Comparison of ENCODE assay signal across 18 mouse cellular contexts in the genomic region with DNA sequence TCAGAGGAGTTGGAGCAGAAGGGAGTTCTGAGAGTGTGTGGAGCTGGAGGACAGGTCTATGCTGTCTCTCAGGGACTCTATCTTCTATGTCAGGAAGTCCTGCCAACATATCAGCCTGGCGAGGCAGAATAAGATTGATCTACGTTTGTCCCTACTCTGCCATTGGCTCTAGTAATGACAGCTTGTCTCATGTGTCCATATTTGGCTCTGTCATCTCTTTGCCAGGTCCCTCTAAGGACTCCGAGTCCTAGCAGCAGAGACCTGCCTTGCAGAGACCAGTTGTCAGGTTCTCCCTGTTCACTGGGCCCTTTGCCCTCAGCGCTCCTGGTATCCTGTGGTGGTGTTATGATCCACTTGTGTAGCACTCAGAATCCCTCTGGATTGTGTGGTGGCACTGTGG. TPM values are rescaled to one million over a fixed set of nuclear protein-coding genes. Genes with fewer than 3 reads are reported as not detected.
DNase-seq lines count a peak whose midpoint lies in the region; ATAC-seq lines count a peak whose summit lies in the region.
"Had no signal": no experiment of that assay in that cellular context is flagged by ENCODE, and none has a peak within 500 bp of the region (broad histone marks: within the 10 kb centered on the region; RNA-seq: fewer than 3 reads in every experiment).

No protein-coding gene starts in this region.

- ATAC-seq in cerebellum, adult (ENCODE audit: insufficient number of reproducible peaks, low FRiP score, low TSS enrichment), result no peak
- ATAC-seq: CD4-positive, CD25-positive, alpha-beta regulatory T cell, adult 4 months; forebrain, embryonic 15.5 days; intestine, postnatal 0 days had no signal

- DNase-seq in cerebellum, postnatal 14 days, result peak; percentile 5 to 25
- peak; percentile 50 for DNase-seq in gastrocnemius, postnatal 25 days
- DNase-seq in gastrocnemius, postnatal 4 days (ENCODE audit: low spot score in 2 of 2), result no peak
- DNase-seq in heart, adult 8-10 months (ENCODE audit: low spot score), result peak; percentile 44
- DNase-seq in heart, postnatal 4 days, result no peak
- DNase-seq in embryo, embryonic 9.5 days (ENCODE audit: extremely low spot score), result no peak
- DNase-seq: adrenal gland, adult 2 months; adrenal gland, postnatal 14 days; cerebellum, adult 18-20 months; cerebellum, postnatal 25 days; kidney, adult 2 months had no signal

RNA-seq across cellular contexts. Expression of gene Twist2, which starts 21.4 kb away (rescaled TPM):
- total RNA-seq in gastrocnemius, postnatal 25 days (2021), result 1 to 10 TPM; 1.5 to 1.9 TPM
- total RNA-seq in gastrocnemius, postnatal 4 days (2021), result 1 to 10 TPM; 6.1 to 6.8 TPM
- 1 to 10 TPM in 3 of 4 experiments, under 1 TPM in 1; 1.00 to 1.8 (median 1.2) TPM for total RNA-seq in heart, adult 8-10 months (2022)
- 1 to 10 TPM; 3.7 to 4.1 TPM for total RNA-seq in heart, postnatal 4 days (2021)
- total RNA-seq: common myeloid progenitor, adult 5-6 weeks; hematopoietic stem cell, adult 5-6 weeks; MEL had no signal

Comparison
In these comparisons a context has a peak if more than half of its experiments do, and no peak if none do; other contexts are left out.
1. DNase-seq: peak in cerebellum, postnatal 14 days (2 of 2), gastrocnemius, postnatal 25 days (single experiment) and heart, adult 8-10 months (single experiment); none in gastrocnemius, postnatal 4 days (0 of 2), heart, postnatal 4 days (single experiment) and embryo, embryonic 9.5 days (single experiment).